Mouse (Mus musculus) lung, adult 2 months (tissue): ENCODE measurements around the gene Mfap3l.

Source experiments
- CTCF ChIP-seq: fragments of 200-500 bp; IDR thresholded peaks from 2 replicates; pipeline ENCODE4 v1.5.1; 2011; ENCODE audit warnings: mild to moderate bottlenecking, low read length, control low read depth; ENCODE audit not compliant: insufficient read depth
- POLR2A ChIP-seq: fragments of 200-500 bp; IDR thresholded peaks from 2 replicates; pipeline ENCODE4 v1.6.1; 2011; ENCODE audit warnings: low read depth, mild to moderate bottlenecking, control low read depth, low read length, borderline replicate concordance; ENCODE audit errors: extremely low read depth

DNA sequence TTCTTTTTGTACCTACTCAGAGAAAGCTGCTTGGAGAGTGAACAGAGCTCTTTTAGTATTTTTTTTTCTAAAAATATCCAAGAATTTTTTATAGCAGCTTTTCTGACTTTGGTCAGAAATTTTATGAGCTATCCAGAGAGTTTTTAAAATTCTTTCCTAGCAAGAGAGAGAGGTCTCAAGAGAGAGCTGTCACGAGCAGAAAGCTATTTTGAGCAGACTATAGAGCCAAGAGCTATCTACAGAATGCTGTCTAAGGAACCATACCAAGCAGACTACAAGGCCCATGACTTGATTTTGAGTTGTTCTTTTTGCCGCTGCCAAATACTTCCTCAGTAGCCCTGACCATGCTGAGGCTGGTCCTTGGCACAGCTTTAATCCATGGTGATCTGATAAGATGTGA is 49.3 kb upstream of the Mfap3l start:
- TF ChIP-seq POLR2A (no peak), CTCF (no peak)
